Mouse (Mus musculus): ENCODE results near the gene Lrrc4.

Lrrc4 gene

GRCm38 (mm10) chr6:28825894-28826293 is 5.7 kb downstream of the Lrrc4 start:
- no peak for DNase-seq (ENCODE audit: low spot score)

DNA sequence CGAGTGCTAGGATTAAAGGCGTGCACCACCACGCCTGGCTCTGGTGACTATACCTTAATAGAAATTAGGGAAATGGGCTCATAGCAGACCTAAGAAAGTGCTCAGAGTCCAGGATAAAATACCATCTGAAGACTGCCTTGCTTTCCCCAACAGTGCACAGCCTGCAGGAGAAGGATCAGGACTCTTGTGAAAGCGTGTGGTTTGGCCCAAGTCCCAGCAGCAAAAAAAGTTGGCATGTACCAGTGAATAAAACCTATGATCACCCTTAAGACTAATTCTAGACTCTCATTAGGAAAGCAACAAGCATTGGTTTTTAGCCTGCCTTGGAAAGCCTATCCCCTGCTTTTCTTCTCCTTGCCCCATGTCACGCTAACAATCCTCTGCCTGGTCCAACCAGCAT is 7.7 kb downstream of the Lrrc4 start:
- peak; percentile 99 for DNase-seq (ENCODE audit: low spot score)

GRCm38 (mm10) chr6:28823375-28823774 is 8.2 kb downstream of the Lrrc4 start:
- DNase-seq (ENCODE audit: low spot score), result peak; percentile 56

GRCm38 (mm10) chr6:28822296-28822695 is 9.3 kb downstream of the Lrrc4 start:
- no peak for DNase-seq (ENCODE audit: low spot score)

- DNase-seq (ENCODE audit: low spot score), result no peak
These were observed 11.8 kb downstream of the Lrrc4 start for GRCm38 (mm10) chr6:28819509-28820358.

GRCm38 (mm10) chr6:28817039-28817438 is 14.5 kb downstream of the Lrrc4 start:
- DNase-seq (ENCODE audit: low spot score), result no peak

- no peak for DNase-seq (ENCODE audit: low spot score)
These were observed 16.7 kb downstream of the Lrrc4 start for GRCm38 (mm10) chr6:28814895-28815294.

DNA sequence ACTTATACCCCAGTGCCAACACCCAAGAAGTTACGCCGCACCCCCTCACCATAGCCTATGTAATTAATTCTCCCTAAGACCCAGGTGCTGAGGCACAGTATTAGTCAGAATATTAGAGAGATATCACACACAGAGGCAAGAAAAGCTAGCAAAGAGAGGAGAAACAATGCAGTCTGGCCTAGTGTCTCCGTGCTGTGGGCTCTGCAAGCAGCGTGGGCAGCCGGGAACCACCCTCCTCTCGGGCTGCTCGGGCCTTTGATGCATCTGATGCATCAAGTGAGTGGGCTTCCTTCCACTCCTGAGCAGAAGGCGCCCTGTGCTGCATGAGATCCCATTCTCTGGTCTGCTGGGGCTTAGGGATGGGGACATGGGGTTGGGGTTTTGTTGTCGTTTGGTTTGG is 18.5 kb downstream of the Lrrc4 start:
- DNase-seq (ENCODE audit: low spot score), result no peak

DNA sequence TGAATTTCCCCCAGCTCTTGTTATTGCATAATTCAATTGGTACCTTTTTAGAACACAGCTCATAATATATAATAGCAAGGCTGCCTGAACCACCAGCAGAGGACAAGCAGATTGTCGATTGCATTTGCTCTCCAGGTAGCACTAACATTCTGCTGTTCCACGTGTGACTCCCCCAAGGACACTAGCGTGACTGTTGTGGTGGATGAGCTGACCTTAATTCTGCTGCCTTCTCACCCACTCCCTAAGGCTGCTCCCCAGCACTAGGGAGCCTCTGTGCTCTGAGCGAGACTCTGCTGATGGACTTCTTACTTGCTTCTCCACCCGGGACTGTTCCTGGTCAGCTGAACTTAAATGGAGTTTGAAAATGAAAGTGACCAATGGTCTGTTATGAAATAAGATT is 26.8 kb downstream of the Lrrc4 start:
- no peak for DNase-seq (ENCODE audit: low spot score)

GRCm38 (mm10) chr6:28803678-28804279 is 27.8 kb downstream of the Lrrc4 start:
- no peak for DNase-seq (ENCODE audit: low spot score)

DNA sequence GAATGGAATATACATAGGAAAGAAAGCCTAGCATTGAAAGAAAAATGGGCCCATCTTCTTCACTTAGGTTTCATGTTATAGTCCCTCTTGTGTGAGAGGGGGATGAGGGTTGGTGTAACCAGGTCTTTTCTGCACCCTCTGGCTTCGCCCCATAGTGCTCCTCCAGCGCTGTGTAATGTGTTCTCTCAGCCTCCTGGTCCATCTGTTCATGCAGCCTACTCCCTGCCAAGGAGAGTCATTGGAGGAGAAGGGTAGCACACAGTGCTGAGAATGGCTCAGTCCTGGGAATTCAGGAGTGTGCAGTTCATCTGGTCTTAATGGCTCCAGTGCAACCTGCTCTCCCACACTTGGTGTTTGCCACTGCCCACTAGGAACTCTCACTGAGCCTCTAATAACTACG is 30.6 kb downstream of the Lrrc4 start:
- no peak for DNase-seq (ENCODE audit: low spot score)

GRCm38 (mm10) chr6:28799818-28800217 is 31.7 kb downstream of the Lrrc4 start:
- no peak for DNase-seq (ENCODE audit: low spot score)

GRCm38 (mm10) chr6:28795792-28796515 is 35.6 kb downstream of the Lrrc4 start:
- no peak for DNase-seq (ENCODE audit: low spot score)

DNA sequence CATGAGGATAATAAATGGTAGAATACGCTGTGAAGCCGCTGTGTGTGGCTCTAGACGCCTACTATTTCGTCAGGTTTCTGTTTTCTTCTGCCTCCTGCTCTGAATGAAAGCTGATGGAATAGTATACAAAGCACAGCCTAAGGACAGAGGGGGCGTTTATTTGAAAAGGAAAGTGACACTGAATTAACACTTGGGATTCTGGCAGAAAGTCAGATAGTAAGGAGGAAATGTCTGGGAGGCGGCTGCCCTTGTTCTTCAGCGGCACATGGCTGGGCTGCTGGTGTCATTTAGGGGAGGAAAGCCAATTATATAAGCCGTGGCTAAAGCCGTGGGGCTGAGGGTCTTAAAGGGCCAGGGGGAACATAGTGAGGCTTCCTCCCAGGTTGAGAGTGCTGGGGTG is 36.2 kb downstream of the Lrrc4 start:
- DNase-seq (ENCODE audit: low spot score), result no peak

DNA sequence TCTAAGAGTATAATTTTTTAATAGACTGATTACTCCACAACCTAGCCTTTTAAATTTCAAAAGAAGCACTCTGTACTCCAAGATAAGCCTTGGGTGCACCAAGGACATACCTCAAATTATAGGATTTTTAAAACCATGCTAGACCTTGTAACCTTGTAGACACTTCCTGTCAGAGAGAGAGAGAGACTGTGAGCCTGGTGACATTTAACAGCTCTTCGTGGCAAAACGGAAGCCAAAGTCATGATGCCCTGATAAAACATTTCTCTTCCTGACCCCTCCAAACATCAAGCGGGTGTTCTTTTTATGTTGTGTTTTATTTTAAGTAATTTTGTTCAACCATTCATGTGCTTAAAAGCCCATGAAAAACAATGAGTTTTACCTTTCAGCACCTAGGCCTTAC is 39.7 kb downstream of the Lrrc4 start:
- no peak for DNase-seq (ENCODE audit: low spot score)

- no peak for DNase-seq (ENCODE audit: low spot score)
These were observed 40.4 kb downstream of the Lrrc4 start for GRCm38 (mm10) chr6:28791183-28791582.

- DNase-seq (ENCODE audit: low spot score), result no peak
These were observed 41.9 kb downstream of the Lrrc4 start for GRCm38 (mm10) chr6:28789685-28790084.

GRCm38 (mm10) chr6:28787133-28787532 is 44.4 kb downstream of the Lrrc4 start:
- DNase-seq (ENCODE audit: low spot score), result no peak

- no peak for DNase-seq (ENCODE audit: low spot score)
These were observed 45.8 kb downstream of the Lrrc4 start for GRCm38 (mm10) chr6:28785770-28786169.

- no peak for DNase-seq (ENCODE audit: low spot score)
These were observed 47.6 kb downstream of the Lrrc4 start for GRCm38 (mm10) chr6:28783953-28784352.

DNA sequence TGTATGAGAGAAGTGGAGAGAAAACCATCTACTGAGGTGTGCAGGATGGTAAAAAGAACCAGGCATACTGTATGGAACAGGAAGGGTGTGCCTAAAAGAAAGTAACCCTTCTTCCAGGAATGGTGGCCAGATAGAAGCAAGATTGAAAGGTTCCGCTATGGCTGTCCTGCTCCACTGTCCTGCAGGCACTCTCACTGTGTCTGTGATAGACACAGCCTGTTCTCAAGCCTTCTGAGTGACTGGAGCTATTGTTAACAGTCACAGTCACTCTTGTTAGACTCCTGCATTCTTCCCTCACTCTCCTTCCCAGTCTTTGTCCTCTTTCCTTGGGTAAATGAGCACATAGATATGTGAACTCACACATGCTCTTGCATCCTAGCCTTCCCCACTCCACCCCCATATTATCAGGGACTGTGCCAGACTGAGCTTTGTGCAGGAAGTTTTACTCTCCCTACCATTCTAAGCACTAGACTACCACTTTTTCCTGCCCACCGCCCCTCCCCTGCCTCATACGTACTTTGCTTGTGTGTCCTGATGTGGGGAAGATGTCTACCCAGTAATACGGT is 48.4 kb downstream of the Lrrc4 start:
- no peak for DNase-seq (ENCODE audit: low spot score)

GRCm38 (mm10) chr6:28781696-28782095 is 49.9 kb downstream of the Lrrc4 start:
- DNase-seq (ENCODE audit: low spot score), result peak; percentile 71

DNA sequence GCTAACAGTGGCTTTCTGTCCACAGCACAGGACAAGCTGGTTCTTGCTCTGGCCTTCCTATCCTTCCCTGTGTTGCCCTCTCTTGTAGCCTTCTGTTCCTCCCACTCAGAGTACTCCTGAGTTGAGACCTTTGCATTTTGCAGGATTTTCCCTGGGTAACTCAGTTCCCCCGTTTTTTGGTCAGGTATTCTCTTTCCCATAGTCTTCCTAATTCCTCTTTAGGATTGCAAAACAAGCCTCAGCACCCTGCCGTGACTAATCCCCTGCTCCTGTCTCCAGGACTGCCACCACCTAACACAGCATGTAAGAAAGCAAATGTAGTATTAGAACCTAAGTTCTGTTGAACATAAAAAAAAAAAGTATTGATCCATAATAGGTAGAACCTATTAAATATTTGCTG is 60.2 kb downstream of the Lrrc4 start:
- DNase-seq (ENCODE audit: low spot score), result no peak

All from adipocyte (in vitro differentiated cells).